Mouse (Mus musculus): ENCODE measurements around the gene Plekho1. TPM values are rescaled to one million over a fixed set of nuclear protein-coding genes. Genes with fewer than 3 reads are reported as not detected.

The Plekho1 gene
- total RNA-seq, 2 experiments from 2014 or later: 37.3 to 41.0 TPM

GRCm38 (mm10) chr3:96008463-96008862 is 12.7 kb upstream of the Plekho1 start:
- DNase-seq: no peak

- DNase-seq: no peak
Observed at GRCm38 (mm10) chr3:96001560-96001959, 5.8 kb upstream of the Plekho1 start.

GRCm38 (mm10) chr3:96000921-96001501 is 5.2 kb upstream of the Plekho1 start:
- DNase-seq: no peak

- no peak for DNase-seq
Observed at GRCm38 (mm10) chr3:96000080-96000632, 4.4 kb upstream of the Plekho1 start.

GRCm38 (mm10) chr3:95999308-96000079 is 3.7 kb upstream of the Plekho1 start:
- no peak for DNase-seq

- no peak for DNase-seq
Observed at GRCm38 (mm10) chr3:95997203-95997721, 1.5 kb upstream of the Plekho1 start.

GRCm38 (mm10) chr3:95996451-95997073 is 761 bp upstream of the Plekho1 start:
- no peak for DNase-seq

GRCm38 (mm10) chr3:95994975-95995801 is 613 bp downstream of the Plekho1 start:
- no peak for DNase-seq

GRCm38 (mm10) chr3:95994381-95994846 is 1.4 kb downstream of the Plekho1 start:
- no peak for DNase-seq

GRCm38 (mm10) chr3:95993881-95994280 is 1.9 kb downstream of the Plekho1 start:
- no peak for DNase-seq

GRCm38 (mm10) chr3:95992990-95993603 is 2.7 kb downstream of the Plekho1 start:
- no peak for DNase-seq

GRCm38 (mm10) chr3:95990413-95990941 is 5.3 kb downstream of the Plekho1 start:
- no peak for DNase-seq

GRCm38 (mm10) chr3:95988969-95989368 is 6.8 kb downstream of the Plekho1 start:
- no peak for DNase-seq

- no peak for DNase-seq
Observed at GRCm38 (mm10) chr3:95988138-95988537, 7.7 kb downstream of the Plekho1 start.

- DNase-seq: no peak
Observed at GRCm38 (mm10) chr3:95987386-95988110, 8.3 kb downstream of the Plekho1 start.

GRCm38 (mm10) chr3:95986984-95987383 is 8.8 kb downstream of the Plekho1 start:
- no peak for DNase-seq

GRCm38 (mm10) chr3:95986001-95986622 is 9.7 kb downstream of the Plekho1 start:
- no peak for DNase-seq

GRCm38 (mm10) chr3:95985209-95986000 is 10.4 kb downstream of the Plekho1 start:
- DNase-seq: no peak

- no peak for DNase-seq
Observed at GRCm38 (mm10) chr3:95982129-95982528, 13.7 kb downstream of the Plekho1 start.
